Mouse (Mus musculus) kidney, postnatal 0 days (tissue): ENCODE measurements around the gene Hs3st2. TPM values are rescaled to one million over a fixed set of nuclear protein-coding genes. Genes with fewer than 3 reads are reported as not detected.
A peak's percentile ranks its signal among the peaks of the same experiment; 100 is the strongest.

ENCODE experiments used
- ATAC-seq: fragments of 200-750 bp; cut with Nextera tagmentation; replicated peaks from 2 replicates; pipeline ENCODE4 v1.8.0; 2017; ENCODE audit warnings: low read depth, moderate number of reproducible peaks, moderate TSS enrichment, moderate library complexity; ENCODE audit not compliant: low FRiP score
- DNase-seq: peaks from one replicate; pipeline ENCODE4 v3.0.0-alpha.2; 2016; ENCODE audit warnings: low spot score
- H3K27ac ChIP-seq: fragments of 300-500 bp; sonication (generic); 2 replicates; pipeline ENCODE4 v1.5.1; 2014; ENCODE audit warnings: mild to moderate bottlenecking
- H3K27me3 ChIP-seq: fragments of 300-500 bp; sonication (generic); 2 replicates; pipeline ENCODE4 v1.6.1; 2014; ENCODE audit warnings: low read length, mixed read lengths; ENCODE audit not compliant: insufficient read depth
- H3K36me3 ChIP-seq: fragments of 300-500 bp; sonication (generic); 2 replicates; pipeline ENCODE4 v1.6.1; 2014; ENCODE audit warnings: low read length, mixed read lengths; ENCODE audit not compliant: insufficient read depth
- H3K4me1 ChIP-seq: fragments of 300-500 bp; sonication (generic); replicated peaks from 2 replicates; pipeline ENCODE4 v1.6.1; 2014; ENCODE audit warnings: antibody characterized with exemption, low read length, mixed read lengths; ENCODE audit not compliant: insufficient read depth
- H3K4me2 ChIP-seq: fragments of 300-500 bp; sonication (generic); 2 replicates; pipeline ENCODE4 v1.6.1; 2014; ENCODE audit warnings: mild to moderate bottlenecking, low read length, moderate library complexity, mixed read lengths
- H3K4me3 ChIP-seq: fragments of 300-500 bp; sonication (generic); replicated peaks from 2 replicates; pipeline ENCODE4 v1.5.1; 2014; ENCODE audit warnings: low read depth, low read length
- H3K9ac ChIP-seq: fragments of 300-500 bp; sonication (generic); 2 replicates; pipeline ENCODE4 v1.6.1; 2014; ENCODE audit warnings: low read depth, low read length
- H3K9me3 ChIP-seq: fragments of 300-500 bp; sonication (generic); replicated peaks from 2 replicates; pipeline ENCODE4 v1.6.1; 2016; ENCODE audit warnings: low read length, inconsistent platforms, mixed read lengths
- CTCF ChIP-seq: IDR thresholded peaks from 2 replicates; pipeline ENCODE4 v1.5.1; 2016; ENCODE audit warnings: antibody characterized with exemption, low read depth, mild to moderate bottlenecking, moderate library complexity
- WGBS: fragments of 180-500 bp; shearing (Covaris S2); extraction: QIAGEN DNeasy Blood & Tissue Kit; methylation state at CpG from one replicate; pipeline ENCODE4 v1.1.7; 2014; 5-methylcytosine and 5-hydroxymethylcytosine counted together
- polyA plus RNA-seq: library from polyadenylated mRNA; unstranded; fragments of >200 nt; fragmentation: Nextera tagmentation; extraction: Ambion mirVana; gene quantifications from 2 replicates; pipeline ENCODE4 v1.2.1, GENCODE M21; 2015

The Hs3st2 gene
- polyA plus RNA-seq, 1 experiment from 2014 or later = 1.2 TPM

DNA sequence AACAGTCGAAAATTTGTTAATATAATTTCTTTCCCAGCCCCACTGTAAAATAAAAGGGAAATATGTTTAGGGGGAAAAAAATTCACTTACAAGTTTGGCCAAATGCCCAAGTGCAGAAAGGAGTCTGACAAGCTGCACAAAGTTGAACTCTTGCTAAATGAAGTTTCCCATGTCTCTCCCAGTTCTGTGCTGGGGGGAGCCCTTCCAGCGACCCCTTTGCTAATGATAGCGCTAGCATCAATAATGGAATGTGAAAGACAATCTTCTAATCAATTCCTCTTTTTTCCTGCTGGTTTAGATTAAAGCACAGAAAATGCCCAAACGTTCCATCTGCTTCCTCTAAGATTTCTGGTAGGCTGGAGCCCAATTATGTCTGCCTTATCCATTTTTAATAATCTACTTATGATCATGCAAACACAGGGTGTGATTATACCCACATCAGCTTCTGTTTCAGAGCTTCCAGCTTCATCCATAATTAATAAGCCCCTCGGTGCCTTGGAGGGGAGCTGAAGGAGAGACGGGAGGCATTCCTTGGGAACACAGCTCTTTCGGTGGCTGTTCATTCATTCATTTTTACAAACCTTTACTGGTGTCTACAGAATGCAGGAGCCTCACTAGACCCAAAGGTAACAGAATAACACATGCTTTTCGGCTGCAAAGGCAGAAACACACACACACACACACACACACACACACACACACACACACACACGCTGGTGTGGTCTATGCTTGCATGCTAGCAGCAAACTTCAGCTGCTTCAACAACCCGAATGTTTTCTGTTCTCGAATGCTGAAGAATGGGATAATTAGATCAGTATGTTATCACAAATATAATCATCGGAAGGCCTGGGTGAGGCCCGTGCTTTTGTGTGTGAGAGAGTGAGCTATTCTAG is 59.5 kb downstream of the Hs3st2 start:
- H3K27me3 ChIP-seq = no peaks in the 10 kb centered on the region
- H3K36me3 ChIP-seq = no peaks in the 10 kb centered on the region
- no peaks in the 10 kb centered on the region for H3K4me1 ChIP-seq
- TF ChIP-seq CTCF = no peak
- DNase-seq (no peak), ATAC-seq (no peak)
- WGBS = 56% methylated on average over 13 of the region's 13 CpGs
- H3K4me3 ChIP-seq = no peak overlapping the region
- H3K4me2 ChIP-seq = no peak overlapping the region
- no peaks in the 10 kb centered on the region for H3K9me3 ChIP-seq
- no peak overlapping the region for H3K27ac ChIP-seq
- H3K9ac ChIP-seq = no peak overlapping the region

DNA sequence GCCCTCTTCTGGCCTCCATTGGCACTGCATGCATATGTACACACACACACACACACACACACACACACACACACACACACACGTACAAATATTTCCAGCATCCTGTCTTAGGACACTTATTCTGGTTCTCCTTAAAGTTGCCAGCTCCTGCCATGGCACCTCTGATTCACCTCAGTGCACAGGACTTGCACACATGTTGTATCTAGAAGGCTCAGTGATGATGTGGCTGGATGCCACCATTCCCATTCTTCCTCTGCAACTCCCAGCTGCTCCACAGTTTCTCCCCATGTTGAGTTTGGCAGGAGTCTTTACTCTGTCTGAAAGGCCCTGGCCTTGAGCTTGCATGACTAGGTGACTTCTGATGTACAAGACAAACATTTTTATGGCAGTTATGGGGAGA is 65.1 kb downstream of the Hs3st2 start:
- Histone ChIP-seq H3K4me3 (no peak overlapping the region), H3K4me2 (no peak overlapping the region), H3K4me1 (no peaks in the 10 kb centered on the region), H3K9ac (no peak overlapping the region), H3K36me3 (no peaks in the 10 kb centered on the region), H3K27me3 (no peaks in the 10 kb centered on the region), H3K9me3 (no peaks in the 10 kb centered on the region), H3K27ac (no peak overlapping the region)
- no peak for TF ChIP-seq CTCF
- DNase-seq (no peak), ATAC-seq (no peak)
- 70% methylated on average over 1 of the region's 1 CpGs for WGBS

DNA sequence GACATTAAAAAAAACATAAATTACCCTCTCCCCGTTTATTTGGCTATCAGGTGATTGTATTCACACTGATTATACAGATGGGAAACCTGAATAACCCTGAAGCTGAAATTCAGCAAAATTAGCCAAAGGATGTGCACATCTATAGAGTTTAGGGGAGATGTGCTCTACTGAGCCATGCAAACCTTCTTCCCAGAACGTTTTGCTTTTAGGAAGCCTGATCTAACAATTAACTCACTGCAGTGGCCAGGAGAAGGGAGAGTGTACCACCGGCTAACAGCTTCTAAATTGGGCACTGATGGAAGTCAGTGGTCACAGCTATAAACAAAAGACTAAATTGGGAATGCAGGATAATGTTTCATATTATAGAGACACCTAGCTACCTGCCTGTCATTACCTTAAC is 66.4 kb downstream of the Hs3st2 start:
- no peak overlapping the region for H3K4me2 ChIP-seq
- no peak for ATAC-seq
- no peaks in the 10 kb centered on the region for H3K27me3 ChIP-seq
- DNase-seq = peak; percentile 22
- H3K4me3 ChIP-seq = no peak overlapping the region
- no peak overlapping the region for H3K9ac ChIP-seq
- 13% methylated on average over 3 of the region's 3 CpGs for WGBS
- no peak for TF ChIP-seq CTCF
- H3K9me3 ChIP-seq = no peaks in the 10 kb centered on the region
- no peaks in the 10 kb centered on the region for H3K36me3 ChIP-seq
- H3K4me1 ChIP-seq = no peaks in the 10 kb centered on the region
- H3K27ac ChIP-seq = no peak overlapping the region

DNA sequence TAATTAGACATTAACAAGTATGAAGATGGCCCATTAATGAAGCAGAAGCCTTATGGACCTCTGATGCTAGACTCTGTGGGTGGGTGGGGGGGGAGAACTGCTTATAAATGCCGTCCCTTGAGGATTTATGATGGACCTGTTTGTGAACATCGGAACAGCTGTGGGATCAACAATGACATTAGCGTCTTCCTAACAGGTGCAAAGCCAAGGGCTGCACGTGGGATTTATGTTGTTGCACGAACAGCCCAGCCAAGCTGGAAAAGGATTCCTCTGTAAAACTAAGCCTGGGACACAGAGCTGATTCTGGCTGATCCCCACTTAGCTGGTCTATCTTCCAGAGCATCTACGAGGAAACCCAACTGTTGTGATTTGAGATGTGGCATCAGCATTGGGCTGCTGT is 69.0 kb downstream of the Hs3st2 start:
- H3K4me1 ChIP-seq = no peaks in the 10 kb centered on the region
- no peak overlapping the region for H3K4me3 ChIP-seq
- DNase-seq (no peak), ATAC-seq (no peak)
- no peaks in the 10 kb centered on the region for H3K36me3 ChIP-seq
- no peak overlapping the region for H3K27ac ChIP-seq
- no peak for TF ChIP-seq CTCF
- no peaks in the 10 kb centered on the region for H3K27me3 ChIP-seq
- H3K9ac ChIP-seq = no peak overlapping the region
- no peak overlapping the region for H3K4me2 ChIP-seq
- WGBS = 65% methylated on average over 6 of the region's 6 CpGs
- no peaks in the 10 kb centered on the region for H3K9me3 ChIP-seq

DNA sequence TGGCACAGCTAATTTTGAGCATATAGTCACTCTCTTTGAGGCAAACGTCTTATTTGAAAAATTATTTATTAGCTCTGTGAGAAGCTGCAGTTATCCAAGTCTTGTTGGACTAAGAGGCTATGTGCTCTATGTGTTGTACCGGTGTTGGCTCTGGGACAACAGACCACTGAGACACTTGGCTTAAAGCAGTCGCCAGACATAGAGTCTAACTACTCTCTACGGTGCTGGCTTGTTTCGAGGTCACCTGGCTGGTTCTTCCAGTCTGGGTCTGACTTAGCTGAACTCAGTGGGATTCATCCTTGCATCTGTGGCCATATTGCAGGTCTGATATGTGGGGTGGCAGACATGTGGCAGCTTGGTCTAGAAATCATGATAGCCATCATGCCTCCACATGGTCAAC is 72.8 kb downstream of the Hs3st2 start:
- H3K4me2 ChIP-seq = no peak overlapping the region
- DNase-seq = no peak
- 84% methylated on average over 5 of the region's 5 CpGs for WGBS
- TF ChIP-seq CTCF = no peak
- no peaks in the 10 kb centered on the region for H3K9me3 ChIP-seq
- H3K36me3 ChIP-seq = no peaks in the 10 kb centered on the region
- no peaks in the 10 kb centered on the region; the same call in 1 of the 2 replicates for H3K4me1 ChIP-seq
- H3K27ac ChIP-seq = no peak overlapping the region
- H3K9ac ChIP-seq = no peak overlapping the region
- H3K4me3 ChIP-seq = no peak overlapping the region
- H3K27me3 ChIP-seq = no peaks in the 10 kb centered on the region
- ATAC-seq = no peak

DNA sequence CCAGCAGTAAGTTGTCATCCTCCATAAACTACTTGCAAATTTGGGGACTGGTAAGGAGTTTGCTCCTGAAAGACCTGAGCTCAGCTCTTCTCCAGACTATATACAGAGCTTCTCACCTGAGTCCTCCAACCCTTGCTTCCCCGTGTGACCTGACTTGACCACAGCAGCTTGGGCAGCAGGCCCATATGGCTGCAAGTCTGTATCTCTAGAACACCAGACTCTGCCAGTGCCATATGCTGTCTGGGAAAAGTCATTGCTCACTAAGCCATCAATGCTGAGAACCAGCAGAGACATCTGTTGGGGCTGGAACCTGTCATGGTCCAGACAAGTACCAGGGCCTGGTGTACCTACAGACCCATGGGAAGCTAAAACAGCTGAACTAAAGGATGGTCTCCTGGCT is 73.5 kb downstream of the Hs3st2 start:
- 78% methylated on average over 1 of the region's 1 CpGs for WGBS
- no peaks in the 10 kb centered on the region for H3K9me3 ChIP-seq
- H3K4me1 ChIP-seq = no peaks in the 10 kb centered on the region; the same call in 1 of the 2 replicates
- H3K36me3 ChIP-seq = no peaks in the 10 kb centered on the region
- no peak for DNase-seq
- H3K9ac ChIP-seq = no peak overlapping the region
- TF ChIP-seq CTCF = no peak
- no peak for ATAC-seq
- H3K4me2 ChIP-seq = no peak overlapping the region
- no peaks in the 10 kb centered on the region for H3K27me3 ChIP-seq
- no peak overlapping the region for H3K27ac ChIP-seq
- no peak overlapping the region for H3K4me3 ChIP-seq

DNA sequence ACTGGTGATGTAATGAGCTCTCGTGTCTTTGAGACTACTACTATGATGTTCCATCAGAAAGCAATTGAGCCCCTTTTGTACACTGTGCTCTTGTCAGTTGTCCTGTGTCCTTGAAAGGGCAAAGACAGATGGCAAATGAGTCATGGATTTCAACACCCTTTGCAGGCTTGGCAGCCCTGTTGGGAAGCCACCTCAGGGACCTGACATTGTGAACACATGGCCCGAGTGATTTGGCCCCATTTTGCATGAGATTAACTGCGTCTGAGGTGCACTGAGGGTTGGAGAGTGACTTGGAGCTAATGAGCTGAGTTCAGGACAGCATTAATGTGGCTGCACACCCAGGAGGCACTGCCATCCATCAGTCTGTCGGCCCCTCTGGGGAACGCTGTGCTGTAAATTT is 74.7 kb downstream of the Hs3st2 start:
- 47% methylated on average over 5 of the region's 5 CpGs for WGBS
- Histone ChIP-seq H3K4me3 (no peak overlapping the region), H3K27ac (no peak overlapping the region), H3K9me3 (no peaks in the 10 kb centered on the region), H3K4me2 (no peak overlapping the region), H3K4me1 (no peaks in the 10 kb centered on the region; the same call in 1 of the 2 replicates), H3K36me3 (no peaks in the 10 kb centered on the region), H3K9ac (no peak overlapping the region), H3K27me3 (no peaks in the 10 kb centered on the region)
- ATAC-seq (no peak), DNase-seq (no peak)
- no peak for TF ChIP-seq CTCF
